Mouse (Mus musculus) heart, adult 2 months (tissue): ENCODE results near the gene Hist1h1a. TPM values are rescaled to one million over a fixed set of nuclear protein-coding genes. Genes with fewer than 3 reads are reported as not detected.

Experiments
- DNase-seq, 2 experiments: peaks; one replicate each; pipeline ENCODE4 v3.0.0; 2021
- H3K27ac ChIP-seq: fragments of 200-600 bp; 2 replicates; pipeline ENCODE4 v1.8.1; 2022
- H3K27me3 ChIP-seq: fragments of 200-500 bp; 2 replicates; pipeline ENCODE4 v1.6.1; 2012; ENCODE audit warnings: mild to moderate bottlenecking, low read length, inconsistent platforms, mixed read lengths; ENCODE audit not compliant: control insufficient read depth, insufficient read depth
- H3K36me3 ChIP-seq: fragments of 200-500 bp; 2 replicates; pipeline ENCODE4 v1.6.1; 2012; ENCODE audit warnings: low read length, inconsistent platforms; ENCODE audit not compliant: control insufficient read depth, insufficient read depth
- H3K4me1 ChIP-seq: fragments of 200-500 bp; 2 replicates; pipeline ENCODE4 v1.6.1; 2011; ENCODE audit warnings: low read length; ENCODE audit not compliant: control insufficient read depth, insufficient read depth
- H3K4me3 ChIP-seq: fragments of 200-600 bp; 2 replicates; pipeline ENCODE4 v1.8.1; 2022
- H3K79me2 ChIP-seq: fragments of 200-500 bp; replicated peaks from 2 replicates; pipeline ENCODE4 v1.6.1; 2012; ENCODE audit warnings: mild to moderate bottlenecking, inconsistent platforms, low read length, moderate library complexity, mixed read lengths; ENCODE audit not compliant: control insufficient read depth, insufficient read depth
- H3K9ac ChIP-seq: fragments of 200-500 bp; 2 replicates; pipeline ENCODE4 v1.6.1; 2012; ENCODE audit warnings: low read depth, mild to moderate bottlenecking, control low read depth, inconsistent platforms, low read length, mixed read lengths
- CTCF ChIP-seq: fragments of 200-600 bp; IDR thresholded peaks from 2 replicates; pipeline ENCODE4 v1.8.1; 2022; ENCODE audit warnings: antibody characterized with exemption, mild to moderate bottlenecking, moderate library complexity
- EP300 ChIP-seq: fragments of 200-500 bp; IDR thresholded peaks from 2 replicates; pipeline ENCODE4 v1.6.1; 2011; ENCODE audit warnings: low read depth, low read length, control low read depth; ENCODE audit not compliant: insufficient read depth
- POLR2A ChIP-seq: fragments of 200-500 bp; IDR thresholded peaks from 2 replicates; pipeline ENCODE4 v1.6.1; 2011; ENCODE audit warnings: mild to moderate bottlenecking, low read depth, low read length, control low read depth; ENCODE audit not compliant: insufficient read depth
- WGBS: fragments of 180-500 bp; shearing (Covaris S2); methylation state at CpG from one replicate; pipeline ENCODE4 v1.1.7; 2018; 5-methylcytosine and 5-hydroxymethylcytosine counted together
- intact Hi-C: fragments of 180-260 bp; cut with DNase I; formaldehyde crosslinking; loops from one replicate; pipeline ENCODE4 v1.15.1; 2025
- polyA plus RNA-seq: library from polyadenylated mRNA; depleted of rRNA; stranded (reverse); fragments of >200 nt; gene quantifications from 2 replicates; pipeline ENCODE4 v1.2.3, GENCODE M21; 2012
- total RNA-seq, 2 experiments: library from RNA; stranded (reverse); gene quantifications; 2 replicates each; pipeline ENCODE4 v1.2.3; 2021

Gene Hist1h1a
- total and polyA plus RNA-seq, 3 experiments, result 0.21 to 3.4 (median 2.0) TPM

GRCm38 (mm10) chr13:23725213-23725612 is 38.3 kb upstream of the Hist1h1a start:
- H3K9ac ChIP-seq, result no peak overlapping the region
- H3K4me3 ChIP-seq, result no peak overlapping the region
- H3K27ac ChIP-seq, result no peak overlapping the region
- H3K27me3 ChIP-seq, result no peaks in the 10 kb centered on the region
- H3K4me1 ChIP-seq, result peaks cover 4% of the 10 kb centered on the region; the same call in 1 of the 2 replicates
- no peaks in the 10 kb centered on the region for H3K79me2 ChIP-seq
- WGBS, result 90% methylated on average over 1 of the region's 1 CpGs
- no peaks in the 10 kb centered on the region for H3K36me3 ChIP-seq
- TF ChIP-seq CTCF, result no peak
- TF ChIP-seq EP300, result no peak
- TF ChIP-seq POLR2A, result no peak
- intact Hi-C loops, result no loop called here
- no peak for DNase-seq

- Histone ChIP-seq H3K27me3 (no peaks in the 10 kb centered on the region), H3K27ac (peak overlapping the region; percentile 20; the same call in 1 of the 2 replicates), H3K36me3 (no peaks in the 10 kb centered on the region), H3K4me1 (peaks cover 5% of the 10 kb centered on the region), H3K4me3 (no peak overlapping the region), H3K9ac (no peak overlapping the region), H3K79me2 (no peaks in the 10 kb centered on the region)
- 57% methylated on average over 18 of the region's 18 CpGs for WGBS
- intact Hi-C loops, result no loop called here
- TF ChIP-seq EP300 (no peak), POLR2A (no peak), CTCF (no peak)
- DNase-seq, result no peak
Observed at GRCm38 (mm10) chr13:23728472-23729191, 34.8 kb upstream of the Hist1h1a start.

GRCm38 (mm10) chr13:23729192-23729525 is 34.3 kb upstream of the Hist1h1a start:
- Histone ChIP-seq H3K36me3 (no peaks in the 10 kb centered on the region), H3K79me2 (no peaks in the 10 kb centered on the region), H3K27me3 (no peaks in the 10 kb centered on the region), H3K27ac (peak overlapping the region; percentile 20; the same call in 1 of the 2 replicates), H3K4me3 (no peak overlapping the region), H3K9ac (no peak overlapping the region), H3K4me1 (peaks cover 5% of the 10 kb centered on the region)
- peak in 1 of 2 experiments; percentile 58 for DNase-seq
- intact Hi-C loops, result no loop called here
- WGBS, result 72% methylated on average over 9 of the region's 9 CpGs
- TF ChIP-seq CTCF (no peak), POLR2A (no peak), EP300 (no peak)

GRCm38 (mm10) chr13:23729706-23730105 is 33.8 kb upstream of the Hist1h1a start:
- no peaks in the 10 kb centered on the region for H3K79me2 ChIP-seq
- H3K9ac ChIP-seq, result no peak overlapping the region
- no peaks in the 10 kb centered on the region for H3K27me3 ChIP-seq
- 93% methylated on average over 5 of the region's 5 CpGs for WGBS
- TF ChIP-seq POLR2A (no peak), EP300 (no peak), CTCF (no peak)
- H3K4me3 ChIP-seq, result no peak overlapping the region
- intact Hi-C loops, result loop anchor here (10.0 kb wide), 1 partner anchor 1975 kb away; the partner anchor contains the start of genes Hist1h2ak, Hist1h2bn and Hist1h4k
- no peak overlapping the region; the same call in 1 of the 2 replicates for H3K27ac ChIP-seq
- peaks cover 5% of the 10 kb centered on the region for H3K4me1 ChIP-seq
- no peak for DNase-seq
- no peaks in the 10 kb centered on the region for H3K36me3 ChIP-seq

- intact Hi-C loops, result loop anchor here (10.0 kb wide), 1 partner anchor 1976 kb away; the partner anchor contains the start of genes Hist1h2ak, Hist1h2bn and Hist1h4k
- no peaks in the 10 kb centered on the region for H3K79me2 ChIP-seq
- no peak overlapping the region for H3K4me3 ChIP-seq
- H3K4me1 ChIP-seq, result peaks cover 5% of the 10 kb centered on the region
- H3K36me3 ChIP-seq, result no peaks in the 10 kb centered on the region
- H3K27me3 ChIP-seq, result no peaks in the 10 kb centered on the region
- H3K27ac ChIP-seq, result peak overlapping the region; percentile 43
- TF ChIP-seq POLR2A (no peak), CTCF (no peak), EP300 (no peak)
- 23% methylated on average over 8 of the region's 8 CpGs for WGBS
- no peak overlapping the region for H3K9ac ChIP-seq
- DNase-seq, result peak in 1 of 2 experiments; percentile 36
Observed at GRCm38 (mm10) chr13:23730479-23730878, 33.0 kb upstream of the Hist1h1a start.

GRCm38 (mm10) chr13:23732156-23732804 is 31.2 kb upstream of the Hist1h1a start:
- Histone ChIP-seq H3K27me3 (no peaks in the 10 kb centered on the region), H3K79me2 (no peaks in the 10 kb centered on the region), H3K36me3 (no peaks in the 10 kb centered on the region), H3K4me1 (peaks cover 5% of the 10 kb centered on the region), H3K27ac (no peak overlapping the region), H3K4me3 (no peak overlapping the region), H3K9ac (no peak overlapping the region)
- intact Hi-C loops, result loop anchor here (1.0 to 10.0 kb wide), 2 partner anchors 31 to 1977 kb away; partner anchors contain the start of genes Hist1h2ak, Hist1h2bn and Hist1h4k
- TF ChIP-seq CTCF, result peak; percentile 94
- no peak for TF ChIP-seq POLR2A
- 20% methylated on average over 8 of the region's 8 CpGs for WGBS
- DNase-seq, result no peak
